Mouse (Mus musculus): ENCODE measurements around the gene Col4a5.

Col4a5 gene

DNA sequence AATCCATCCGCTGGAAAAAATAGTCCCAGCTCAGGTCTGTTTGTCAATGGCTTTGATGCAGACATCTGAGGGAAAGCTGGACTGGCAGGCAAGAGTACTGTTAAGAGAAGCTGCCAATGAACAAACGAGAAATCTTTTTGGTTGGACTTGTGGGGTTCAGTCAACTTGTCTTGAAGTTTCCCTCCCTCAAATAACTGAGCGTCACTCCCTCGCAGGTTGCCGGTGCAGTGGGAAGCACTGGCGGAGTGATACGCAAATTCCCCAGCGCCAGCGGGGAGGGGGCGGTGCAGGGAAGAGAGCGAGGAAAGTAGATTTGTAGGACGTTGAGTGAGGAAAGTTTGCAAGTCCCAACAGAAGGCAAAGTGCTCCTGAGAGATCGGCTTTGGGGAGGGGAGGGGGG lies at the start of gene Col4a5:
Gene Col4a5, plus strand, starts transcription at position 276 of the 400 bp plus-strand sequence.
- DNase-seq = peak in 1 of 2 experiments; percentile 4

DNA sequence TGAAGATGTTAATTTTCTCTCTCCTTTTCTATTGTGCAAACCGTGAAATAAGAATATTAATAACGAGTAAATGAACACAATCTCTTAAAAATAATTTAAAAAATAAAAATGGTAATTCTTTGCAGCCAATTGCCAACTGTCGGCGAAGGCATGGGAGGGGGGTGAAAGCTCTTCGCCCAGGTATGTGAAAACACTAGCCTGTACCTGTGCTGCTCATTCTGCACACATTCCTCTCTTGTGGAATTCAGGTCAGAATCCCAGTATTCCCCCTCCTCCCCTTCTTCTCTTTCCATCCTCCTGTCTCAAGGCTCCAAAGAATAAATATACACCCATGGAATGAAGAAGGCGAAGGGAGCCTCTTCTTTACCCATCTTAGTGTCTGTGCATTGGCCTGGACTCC lies 38.4 kb upstream of the Col4a5 start:
- no peak for DNase-seq

DNA sequence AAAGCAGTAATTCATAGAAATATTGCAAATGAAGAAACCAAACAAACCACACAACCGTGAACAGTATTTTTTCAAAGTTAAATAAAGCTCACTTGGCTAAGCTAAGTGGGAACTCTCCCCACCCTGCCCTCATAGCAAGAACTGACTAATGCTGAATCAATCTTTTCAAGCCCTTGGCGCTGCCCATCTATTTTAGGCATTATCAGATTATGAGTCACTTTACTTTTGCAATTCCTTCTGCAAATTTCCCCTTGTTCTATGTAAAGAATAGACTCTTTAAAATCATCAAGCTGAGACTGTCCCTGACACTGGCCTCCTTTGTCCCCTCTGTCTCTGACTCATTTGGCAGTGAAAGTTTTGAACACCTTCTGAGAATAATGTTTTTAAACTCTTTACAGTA lies 35.8 kb upstream of the Col4a5 start:
- no peak for DNase-seq

DNA sequence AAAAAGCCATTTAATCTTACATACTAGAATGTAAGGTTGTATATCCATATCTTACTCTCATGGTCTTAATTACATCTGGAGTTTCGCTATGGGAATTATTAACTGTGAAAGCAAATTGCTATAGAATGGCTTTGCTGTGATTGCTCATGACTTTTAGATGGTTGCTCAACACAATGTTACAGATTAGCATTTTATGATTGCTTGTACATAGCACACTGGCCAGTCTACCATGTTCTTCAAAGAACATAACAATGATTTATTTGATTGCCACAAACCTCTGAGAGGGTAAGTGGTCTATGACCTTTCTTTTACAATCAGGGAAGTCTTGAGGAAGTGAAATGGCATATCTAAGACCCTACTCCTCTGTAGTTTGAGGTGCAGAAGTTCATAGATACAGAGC lies 27.2 kb upstream of the Col4a5 start:
- DNase-seq = no peak

DNA sequence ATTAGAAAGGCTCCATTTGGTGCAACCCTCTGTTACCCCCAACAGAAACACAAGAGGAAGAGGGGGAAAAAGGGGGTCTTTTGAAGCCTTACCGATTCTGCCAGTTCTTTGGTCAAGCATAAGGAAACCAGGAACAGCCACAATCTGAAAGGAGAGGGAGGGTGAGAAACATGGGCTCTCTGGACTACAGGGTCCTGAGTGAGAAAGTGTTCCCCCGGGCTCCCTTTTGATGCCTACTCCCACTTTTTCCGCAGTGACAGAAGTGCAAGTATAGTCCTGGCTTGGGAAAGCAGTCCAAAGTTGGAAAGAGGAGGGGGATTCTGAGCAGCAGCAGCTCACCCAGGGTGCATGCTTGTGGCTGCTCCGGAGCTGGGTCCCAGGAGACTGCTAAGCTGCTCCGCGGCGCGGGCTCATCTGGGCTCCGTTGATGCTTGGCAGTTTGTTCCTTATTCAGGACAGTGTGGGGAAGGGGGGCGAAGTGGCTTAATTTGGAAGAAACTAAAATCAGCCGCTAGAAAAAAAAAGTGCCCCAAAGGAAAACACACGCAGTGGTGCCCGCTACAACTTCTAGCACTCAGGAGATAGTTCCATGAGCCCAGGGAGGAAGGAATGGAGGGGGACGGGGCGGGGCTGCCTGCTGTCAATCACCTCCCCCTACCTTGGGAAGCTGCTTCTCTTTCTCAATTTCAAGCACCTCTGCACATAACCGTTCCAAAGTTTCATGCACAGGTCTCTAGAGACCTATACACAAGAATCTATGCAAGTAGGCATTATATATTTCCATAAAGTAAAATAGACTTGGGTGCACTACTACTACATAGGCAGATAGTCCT lies 1.5 kb upstream of the Col4a5 start, which contains the start of gene Col4a6:
Gene Col4a6, minus strand, starts transcription at position 607 of the 833 bp plus-strand sequence.
- no peak for DNase-seq

DNA sequence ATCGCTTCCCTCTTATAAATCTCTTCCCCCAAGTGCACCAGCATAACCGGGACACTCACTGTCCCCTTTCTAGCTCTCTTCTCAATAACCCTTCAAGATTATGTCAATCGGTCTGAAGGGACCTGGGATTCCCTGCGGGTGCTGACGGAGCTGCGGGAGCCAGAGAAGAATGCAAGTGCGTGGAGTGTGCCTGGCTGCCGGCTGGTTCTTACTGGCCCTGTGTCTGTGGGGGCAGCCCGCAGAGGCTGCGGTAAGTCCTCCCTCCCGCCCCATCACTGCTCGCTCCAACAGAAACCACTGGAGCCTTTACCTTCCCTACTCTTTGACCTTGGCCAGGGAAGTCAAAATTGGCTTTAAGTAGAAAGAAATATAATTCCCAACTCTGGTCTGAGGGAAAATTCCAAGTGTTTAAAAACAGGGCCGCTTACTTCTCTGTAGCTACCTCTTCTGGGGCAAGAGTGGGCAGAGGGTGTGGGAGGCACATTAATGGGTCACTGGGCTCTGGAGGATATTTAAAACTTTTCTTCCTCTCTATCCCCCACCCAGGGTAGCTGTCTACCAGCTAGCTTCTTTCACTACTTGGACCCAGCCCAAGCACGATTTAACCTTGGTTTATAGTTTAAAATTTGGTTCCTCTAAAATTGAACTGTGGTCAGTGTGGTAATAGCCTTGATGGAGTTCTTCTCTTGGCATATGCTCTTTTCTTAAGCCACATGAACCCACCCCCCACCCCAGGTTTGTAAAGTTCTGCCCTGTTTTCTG lies 562 bp downstream of the Col4a5 start:
- no peak for DNase-seq

DNA sequence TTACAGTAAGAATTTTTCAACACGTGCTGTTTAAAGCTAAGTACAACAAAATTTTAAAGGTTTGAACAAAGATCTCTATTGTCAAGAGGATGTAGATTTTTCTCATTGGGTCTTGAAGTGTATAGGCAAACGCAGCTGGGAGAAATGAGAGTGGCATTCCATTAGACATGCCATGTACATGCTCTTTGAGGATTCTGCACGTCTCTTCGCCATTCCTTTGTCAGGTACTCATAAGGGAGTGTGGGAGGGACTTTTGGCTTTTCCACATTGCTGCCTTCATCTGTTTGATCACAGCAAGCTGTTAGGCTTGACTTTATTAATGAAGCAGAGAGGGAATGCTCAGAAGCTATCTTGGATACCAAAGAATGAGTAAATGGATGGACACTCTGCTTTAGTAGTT lies 19.4 kb downstream of the Col4a5 start:
- DNase-seq = no peak

DNA sequence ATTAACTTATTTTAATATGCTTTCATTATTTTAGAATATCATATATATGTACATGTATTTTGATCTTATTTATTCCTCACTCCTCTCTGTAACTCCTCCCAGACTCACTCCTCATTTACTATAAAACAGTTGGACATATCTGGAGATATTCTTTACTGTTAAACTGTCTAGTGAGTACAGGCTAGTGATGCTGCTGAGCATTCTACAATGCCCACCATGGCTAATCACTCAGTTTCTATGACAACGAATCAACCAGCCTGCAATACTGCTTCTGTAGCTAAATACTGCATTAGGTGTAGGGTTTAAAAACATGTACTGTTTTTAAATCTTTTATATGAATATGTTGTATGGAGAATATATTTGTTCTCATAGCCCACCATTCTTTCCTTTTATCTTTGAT lies 27.9 kb downstream of the Col4a5 start:
- DNase-seq = no peak

DNA sequence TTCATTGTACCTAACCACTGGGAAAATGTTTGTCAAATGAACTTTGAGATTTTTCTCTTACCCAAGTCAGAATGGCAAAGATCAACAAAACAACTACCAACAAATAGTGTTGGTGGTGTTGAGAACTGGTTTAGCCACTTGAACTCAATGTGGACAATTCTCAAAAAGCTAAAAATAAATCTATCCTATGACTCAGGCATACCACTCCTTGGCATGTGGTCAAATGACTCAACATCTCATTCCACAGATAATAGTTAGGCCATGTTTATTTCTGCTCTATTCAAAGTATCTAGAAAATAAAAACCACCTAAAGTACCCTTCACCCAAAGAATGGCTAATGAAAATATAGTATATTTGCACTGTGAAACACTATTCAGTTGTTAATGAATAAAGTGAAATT lies 58.3 kb downstream of the Col4a5 start:
- no peak for DNase-seq

DNA sequence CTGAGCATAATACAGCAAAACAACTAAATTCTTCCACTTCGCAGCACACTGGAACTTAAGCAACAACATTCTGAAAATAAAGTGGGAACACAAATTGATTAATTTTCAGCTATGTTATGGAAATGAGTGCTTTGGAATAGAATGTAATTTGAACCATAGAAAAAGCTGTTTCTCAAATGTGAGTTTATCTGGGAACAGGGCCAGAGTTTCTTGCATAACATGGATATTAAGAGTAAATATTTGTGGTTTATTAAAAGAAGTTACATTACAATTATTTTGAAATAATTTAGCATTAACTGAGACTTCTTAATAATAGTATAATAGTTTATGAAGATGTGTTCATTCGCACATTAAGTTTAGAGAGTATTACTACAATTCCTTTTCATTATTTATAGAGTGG lies 72.3 kb downstream of the Col4a5 start:
- no peak for DNase-seq

DNA sequence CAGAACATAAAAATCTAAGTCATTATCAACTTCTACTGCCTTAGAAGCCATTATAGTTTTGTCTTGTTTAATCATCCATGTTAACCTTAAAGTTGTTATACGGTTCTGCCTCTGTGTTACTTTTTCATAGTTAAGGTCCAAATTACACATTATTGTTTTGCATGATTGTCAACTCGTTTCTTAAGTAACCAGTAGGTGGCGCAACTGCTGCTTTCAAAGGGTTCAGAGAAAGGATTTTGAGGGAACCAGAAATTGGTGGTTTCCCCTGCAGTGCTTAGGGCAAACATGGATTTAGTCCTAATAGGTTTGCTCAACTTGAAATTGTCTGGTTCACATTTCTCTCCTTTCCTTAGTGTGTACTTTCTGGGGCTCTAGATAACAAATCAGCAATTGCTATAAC lies 115.1 kb downstream of the Col4a5 start:
- no peak for DNase-seq

DNA sequence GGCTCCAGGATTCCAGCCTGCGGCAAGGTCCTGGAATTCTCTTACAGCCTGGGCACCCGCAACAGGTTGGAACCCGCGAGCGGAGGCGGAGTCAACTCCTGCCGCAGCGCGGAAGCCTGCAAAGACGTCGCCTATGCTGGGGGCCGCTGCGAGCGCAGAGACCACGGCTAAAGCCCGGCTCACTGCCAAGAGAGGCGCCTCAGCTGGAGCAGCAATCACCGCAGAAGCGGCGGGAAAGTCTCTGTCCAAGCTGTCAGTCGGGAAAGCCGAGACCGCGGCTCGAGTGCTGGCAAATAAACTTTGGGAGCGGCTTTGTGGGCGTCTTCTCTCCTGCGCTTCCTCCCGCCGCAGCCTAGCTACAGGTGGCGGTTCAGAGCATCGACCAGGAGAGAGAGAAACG lies 246.5 kb downstream of the Col4a5 start:
- DNase-seq = no peak

DNA sequence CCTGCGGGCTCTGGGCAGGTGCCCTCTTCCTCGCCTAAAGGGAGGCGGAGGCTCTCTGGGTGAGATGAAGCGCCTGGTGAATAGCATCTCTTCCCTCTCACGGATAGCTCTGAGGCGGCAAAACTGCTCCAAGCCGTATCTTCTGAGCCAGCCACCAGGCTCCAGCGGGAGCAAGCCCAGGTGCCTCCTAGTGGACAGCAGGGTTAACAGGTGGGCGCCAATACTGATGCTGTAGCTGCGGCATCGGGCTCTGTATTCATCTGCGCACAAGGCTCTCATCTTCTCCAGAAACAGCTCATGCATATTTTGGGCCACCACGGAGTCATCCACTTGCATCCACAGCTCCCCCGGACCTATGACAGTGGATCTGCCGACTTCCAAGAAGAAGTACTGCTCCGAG lies 248.8 kb downstream of the Col4a5 start:
- no peak for DNase-seq

DNA sequence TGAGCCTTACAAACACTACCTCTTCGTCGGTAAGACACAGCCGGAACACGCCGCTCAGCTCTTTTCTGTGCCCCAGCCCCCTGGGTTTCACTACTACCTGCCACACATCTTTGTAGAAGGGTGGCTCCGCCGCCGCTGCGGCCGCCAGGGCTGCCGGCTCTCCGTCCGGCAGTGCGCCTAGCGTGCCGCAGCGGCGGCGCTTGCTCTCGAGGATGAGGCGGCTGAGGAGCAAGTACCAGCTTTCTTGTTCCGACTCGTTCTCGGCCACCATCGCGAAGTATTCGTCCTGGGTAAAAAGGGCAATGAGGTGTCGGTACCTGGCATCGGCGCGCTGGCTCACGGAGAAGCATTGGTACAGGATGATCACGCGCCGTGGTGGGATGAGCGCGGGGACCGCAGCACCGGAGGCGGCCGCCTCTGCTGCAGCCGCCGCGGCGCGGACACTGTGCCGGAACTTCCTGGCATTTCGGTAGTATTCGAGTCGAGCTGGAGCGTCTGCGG lies 249.3 kb downstream of the Col4a5 start:
- DNase-seq = no peak

DNA sequence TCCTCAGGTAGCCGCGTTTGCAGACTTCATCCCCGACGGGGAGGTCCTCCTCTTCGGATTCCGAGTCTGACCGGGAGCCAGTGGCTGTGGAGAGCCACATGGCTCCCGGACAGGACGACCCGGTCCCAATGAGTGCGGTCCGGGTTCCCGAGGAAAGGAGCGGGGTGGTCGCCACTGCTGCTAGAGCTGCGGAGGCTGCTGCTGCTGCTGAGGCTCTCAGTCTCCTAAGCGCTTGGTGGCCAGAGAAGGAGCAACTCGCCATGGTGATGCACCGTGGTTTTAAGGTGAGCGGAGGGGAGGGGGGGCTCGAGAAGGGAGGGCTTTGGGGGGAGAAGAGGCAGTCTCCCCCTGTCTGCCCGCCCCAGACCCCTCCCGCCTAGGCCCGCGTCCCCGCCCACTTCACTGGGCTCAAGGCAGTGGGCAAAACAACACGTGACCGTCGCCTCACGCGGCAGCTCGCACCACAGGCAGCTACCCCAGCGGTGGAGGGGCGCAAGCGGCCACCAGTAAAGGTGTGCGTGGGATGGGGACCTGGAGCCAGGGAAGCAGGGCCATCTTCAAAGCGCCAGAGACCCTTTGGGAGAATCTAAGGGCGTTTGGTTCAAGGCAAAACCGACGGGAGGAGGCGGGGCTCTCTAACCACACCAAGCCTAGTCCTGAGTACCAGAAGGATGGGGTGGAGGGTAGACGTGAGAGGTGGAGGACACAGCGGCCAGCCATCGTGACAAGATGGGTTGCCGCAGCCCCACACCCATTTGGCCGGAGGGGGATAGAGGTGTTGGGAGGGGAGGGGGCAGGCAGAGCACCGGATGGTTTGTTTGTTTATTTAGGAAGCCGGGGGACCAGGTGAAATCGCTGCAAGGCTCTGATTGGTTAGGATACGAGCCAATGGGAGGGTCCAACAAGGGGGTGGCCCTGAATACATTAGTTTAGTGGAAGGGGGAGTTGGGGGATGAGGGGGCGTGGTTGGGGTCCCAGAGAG lies 250.0 kb downstream of the Col4a5 start, which contains the start of gene Irs4:
Gene Irs4, minus strand, starts transcription at position 327 of the 982 bp plus-strand sequence.
- DNase-seq = no peak

DNA sequence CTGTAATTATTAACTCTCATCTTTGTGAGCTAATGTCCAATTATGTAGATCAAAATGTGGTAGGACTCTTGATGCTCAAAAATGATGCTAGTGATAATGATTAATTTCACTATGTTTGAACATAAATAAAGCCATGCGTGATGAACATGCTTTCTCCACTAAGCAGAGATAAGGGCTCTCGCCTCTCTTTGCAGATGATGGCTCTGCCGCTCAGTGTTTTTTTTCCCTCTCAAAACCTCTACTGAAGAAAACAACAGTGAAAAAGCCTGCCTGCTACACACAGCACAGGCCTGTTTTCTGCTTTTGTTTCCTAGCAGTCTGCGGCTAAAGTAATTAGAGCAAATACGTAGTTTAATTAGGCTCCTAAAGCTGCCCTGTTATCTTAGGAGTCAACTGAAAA lies 254.4 kb downstream of the Col4a5 start:
- no peak for DNase-seq

All from thymus, postnatal 36 days (tissue).